ENCODE assay signal across 20 mouse cellular contexts in the genomic region with DNA sequence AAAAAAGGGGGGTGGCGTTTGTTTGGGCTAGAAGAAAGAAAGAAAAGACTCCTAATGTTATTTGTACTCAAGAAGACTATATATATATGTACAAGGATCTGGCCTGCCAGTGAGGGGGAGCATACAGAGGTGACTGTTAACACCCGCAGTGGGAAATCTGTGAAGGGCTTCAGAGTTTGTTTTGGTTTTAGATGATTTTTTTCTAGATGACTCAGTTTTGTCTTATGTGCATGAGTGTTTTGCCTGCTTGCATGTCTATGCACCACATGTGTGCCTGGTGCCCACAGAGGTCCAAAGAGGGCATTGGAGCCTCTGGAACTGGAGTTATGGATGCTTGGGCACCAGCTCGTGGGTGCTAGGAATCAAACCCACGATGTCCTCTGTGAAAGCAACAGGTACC. TPM values are rescaled to one million over a fixed set of nuclear protein-coding genes. Genes with fewer than 3 reads are reported as not detected.
DNase-seq lines count a peak whose midpoint lies in the region; ATAC-seq and TF ChIP-seq lines count a peak whose summit lies in the region.
"Had no signal": no experiment of that assay in that cellular context is flagged by ENCODE, and none has a peak within 500 bp of the region (broad histone marks: within the 10 kb centered on the region; RNA-seq: fewer than 3 reads in every experiment).

No protein-coding gene starts in this region.

- no peak for ATAC-seq in intestine, embryonic 14.5 days (replicated peaks; ENCODE audit: low FRiP score, low TSS enrichment, low read depth)
- ATAC-seq in liver, embryonic 15.5 days (ENCODE audit: insufficient read depth), result no peak
- ATAC-seq: hindbrain, embryonic 16.5 days had no signal

- TF ChIP-seq CTCF in liver, adult 2 months (IDR thresholded peaks at IDR 0.05; ENCODE audit: low read depth, low read length), result no peak

- DNase-seq in heart, embryonic 10.5 days (ENCODE audit: low spot score), result no peak
- DNase-seq in heart, postnatal 4 days, result no peak
- DNase-seq in liver, adult 2 months (ENCODE audit: extremely low read depth, low read depth, low spot score), result no peak
- no peak for DNase-seq in liver
- no peak for DNase-seq in intestine, embryonic 14.5 days (ENCODE audit: low spot score)
- DNase-seq in right cerebral cortex, postnatal 36 days (ENCODE audit: low spot score in 2 of 2), result no peak
- DNase-seq in left cerebral cortex, postnatal 25 days (ENCODE audit: low spot score in 2 of 2), result no peak
- DNase-seq: adrenal gland, postnatal 25 days; cerebellum, adult 18-20 months; cerebellum, postnatal 36 days; gastrocnemius, postnatal 25 days; heart, postnatal 10 days; kidney, postnatal 10 days; midbrain, embryonic 14.5 days; retina, postnatal 1 day; thymus, postnatal 14 days had no signal

- no peaks in the 10 kb centered on the region for H3K27me3 ChIP-seq in heart, embryonic 10.5 days (ENCODE audit: insufficient read depth, poor library complexity, severe bottlenecking)
- no peaks in the 10 kb centered on the region for H3K27me3 ChIP-seq in liver, adult 2 months (ENCODE audit: control insufficient read depth, insufficient read depth, low read length)
- no peaks in the 10 kb centered on the region for H3K27me3 ChIP-seq in intestine, embryonic 14.5 days (replicated peaks; ENCODE audit: control insufficient read depth, insufficient read depth, low read length)
- peaks cover 55% of the 10 kb centered on the region for H3K27me3 ChIP-seq in liver, embryonic 15.5 days

- 77% methylated on average over 4 of the region's 4 CpGs for WGBS in heart, embryonic 10.5 days
- 60% methylated on average over 4 of the region's 4 CpGs for WGBS in liver, adult 2 months
- 76% methylated on average over 4 of the region's 4 CpGs for WGBS in intestine, embryonic 14.5 days
- 63% methylated on average over 4 of the region's 4 CpGs for WGBS in liver, embryonic 15.5 days (ENCODE audit: insufficient replicate concordance)

- intact Hi-C loops in left cerebral cortex, postnatal 25 days (cut with DNase I), result loop anchor here (10.0 kb wide), 1 partner anchor 428 kb away; a partner anchor contains a TSS

- peak overlapping the region; percentile 81 for H3K27ac ChIP-seq in heart, embryonic 10.5 days
- H3K27ac ChIP-seq in liver, adult 2 months (replicated peaks; ENCODE audit: insufficient read depth, low read depth, low read length), result peak overlapping the region; percentile 26; the same call in 1 of the 2 replicates
- peak overlapping the region; percentile 70; the same call in 1 of the 2 replicates for H3K27ac ChIP-seq in intestine, embryonic 14.5 days (ENCODE audit: low read depth)
- H3K27ac ChIP-seq in liver, embryonic 15.5 days (replicated peaks), result peak overlapping the region; percentile 75
- H3K27ac ChIP-seq: forebrain, embryonic 12.5 days had no signal

- H3K79me2 ChIP-seq in liver, adult 2 months (ENCODE audit: control insufficient read depth, insufficient read depth, low read length), result peaks cover 5% of the 10 kb centered on the region

- H3K36me3 ChIP-seq in heart, embryonic 10.5 days, result no peaks in the 10 kb centered on the region
- H3K36me3 ChIP-seq in liver, adult 2 months (ENCODE audit: control insufficient read depth, insufficient read depth, low read length), result no peaks in the 10 kb centered on the region
- no peaks in the 10 kb centered on the region for H3K36me3 ChIP-seq in intestine, embryonic 14.5 days (ENCODE audit: control insufficient read depth, insufficient read depth, low read length)
- no peaks in the 10 kb centered on the region for H3K36me3 ChIP-seq in liver, embryonic 15.5 days (replicated peaks)
- H3K36me3 ChIP-seq: forebrain, embryonic 12.5 days had no signal

- H3K9ac ChIP-seq in liver, adult 2 months (ENCODE audit: low read depth, low read length), result no peak overlapping the region
- no peak overlapping the region for H3K9ac ChIP-seq in intestine, embryonic 14.5 days (ENCODE audit: low read length)
- H3K9ac ChIP-seq in liver, embryonic 15.5 days, result no peak overlapping the region
- H3K9ac ChIP-seq: forebrain, embryonic 12.5 days had no signal

- TF ChIP-seq POLR2A in liver, adult 2 months (IDR thresholded peaks at IDR 0.05; ENCODE audit: extremely low read depth, insufficient read depth, low read length), result no peak

- no peak overlapping the region for H3K4me3 ChIP-seq in heart, embryonic 10.5 days
- H3K4me3 ChIP-seq in liver, adult 2 months (ENCODE audit: insufficient read depth, low read depth, low read length), result no peak overlapping the region
- no peak overlapping the region for H3K4me3 ChIP-seq in intestine, embryonic 14.5 days (ENCODE audit: low read depth, low read length)
- H3K4me3 ChIP-seq in liver, embryonic 15.5 days (replicated peaks), result no peak overlapping the region
- H3K4me3 ChIP-seq: forebrain, embryonic 12.5 days had no signal

- H3K4me1 ChIP-seq in heart, embryonic 10.5 days, result peaks cover 53% of the 10 kb centered on the region
- peaks cover 11% of the 10 kb centered on the region for H3K4me1 ChIP-seq in liver, adult 2 months (ENCODE audit: control insufficient read depth, insufficient read depth, low read length)
- H3K4me1 ChIP-seq in intestine, embryonic 14.5 days (replicated peaks; ENCODE audit: control insufficient read depth, insufficient read depth, low read length), result peaks cover 12% of the 10 kb centered on the region
- H3K4me1 ChIP-seq in liver, embryonic 15.5 days (replicated peaks), result peaks cover 14% of the 10 kb centered on the region; the same call in 1 of the 2 replicates

- no peaks in the 10 kb centered on the region for H3K9me3 ChIP-seq in heart, embryonic 10.5 days
- no peaks in the 10 kb centered on the region for H3K9me3 ChIP-seq in intestine, embryonic 14.5 days (ENCODE audit: control insufficient read depth, low read length)
- no peaks in the 10 kb centered on the region for H3K9me3 ChIP-seq in liver, embryonic 15.5 days (replicated peaks)
- H3K9me3 ChIP-seq: forebrain, embryonic 12.5 days had no signal

- H3K4me2 ChIP-seq in intestine, embryonic 14.5 days (ENCODE audit: low read length), result no peak overlapping the region
- no peak overlapping the region for H3K4me2 ChIP-seq in liver, embryonic 15.5 days
- H3K4me2 ChIP-seq: forebrain, embryonic 12.5 days had no signal

RNA-seq across cellular contexts. Expression of a gene that starts 2.9 kb away (rescaled TPM):
- polyA plus RNA-seq in heart, embryonic 10.5 days (2016; fragmentation: Nextera tagmentation; extraction: Ambion mirVana), result 36.4 and 42.5 TPM in 2 replicates
- total RNA-seq in heart, postnatal 4 days (2021), result 100 to 1,000 TPM; 102 to 108 TPM
- total RNA-seq in liver, adult 2 months (2014; rRNA removed), result 10.8 and 15.5 TPM in 2 replicates
- 14.0 and 14.1 TPM in 2 replicates for polyA plus RNA-seq in liver, adult 2 months (2012; rRNA removed)
- polyA plus RNA-seq in intestine, embryonic 14.5 days (2014; fragmentation: Nextera tagmentation; extraction: Ambion mirVana), result 48.2 and 51.3 TPM in 2 replicates
- 7.6 and 8.6 TPM in 2 replicates for polyA plus RNA-seq in liver, embryonic 15.5 days (2015; fragmentation: Nextera tagmentation; extraction: Ambion mirVana)
- 1 to 10 TPM; 5.2 to 5.5 TPM for total RNA-seq in left cerebral cortex, postnatal 25 days (2021)
- total RNA-seq: neutrophil, adult 5-6 weeks had no signal

RNA-seq across cellular contexts. Expression of a gene that starts 13.6 kb away (rescaled TPM):
- polyA plus RNA-seq in heart, embryonic 10.5 days (2016; fragmentation: Nextera tagmentation; extraction: Ambion mirVana), result 10.6 and 12.0 TPM in 2 replicates
- total RNA-seq in heart, postnatal 4 days (2021), result 1 to 10 TPM; 5.0 to 5.5 TPM
- total RNA-seq in liver, adult 2 months (2014; rRNA removed), result 4.0 and 4.7 TPM in 2 replicates
- 11.9 and 20.3 TPM in 2 replicates for polyA plus RNA-seq in liver, adult 2 months (2012; rRNA removed)
- 7.9 and 9.5 TPM in 2 replicates for polyA plus RNA-seq in intestine, embryonic 14.5 days (2014; fragmentation: Nextera tagmentation; extraction: Ambion mirVana)
- polyA plus RNA-seq in liver, embryonic 15.5 days (2015; fragmentation: Nextera tagmentation; extraction: Ambion mirVana), result 3.2 and 3.8 TPM in 2 replicates
- 10 to 100 TPM; 21.3 to 23.2 TPM for total RNA-seq in left cerebral cortex, postnatal 25 days (2021)

RNA-seq across cellular contexts. Expression of a gene that starts 32.8 kb away (rescaled TPM):
- polyA plus RNA-seq in heart, embryonic 10.5 days (2016; fragmentation: Nextera tagmentation; extraction: Ambion mirVana), result 55.6 and 62.2 TPM in 2 replicates
- total RNA-seq in heart, postnatal 4 days (2021), result 10 to 100 TPM; 32.5 to 36.0 TPM
- total RNA-seq in liver, adult 2 months (2014; rRNA removed), result 5.8 and 6.5 TPM in 2 replicates
- 14.7 and 25.0 TPM in 2 replicates for polyA plus RNA-seq in liver, adult 2 months (2012; rRNA removed)
- polyA plus RNA-seq in intestine, embryonic 14.5 days (2014; fragmentation: Nextera tagmentation; extraction: Ambion mirVana), result 73.3 and 77.7 TPM in 2 replicates
- 8.2 and 11.2 TPM in 2 replicates for polyA plus RNA-seq in liver, embryonic 15.5 days (2015; fragmentation: Nextera tagmentation; extraction: Ambion mirVana)
- total RNA-seq in left cerebral cortex, postnatal 25 days (2021), result 1 to 10 TPM; 4.3 to 5.9 TPM

RNA-seq across cellular contexts. Expression of a gene that starts 39.5 kb away (rescaled TPM):
- 124 and 147 TPM in 2 replicates for polyA plus RNA-seq in heart, embryonic 10.5 days (2016; fragmentation: Nextera tagmentation; extraction: Ambion mirVana)
- total RNA-seq in heart, postnatal 4 days (2021), result 100 to 1,000 TPM; 108 to 119 TPM
- total RNA-seq in liver, adult 2 months (2014; rRNA removed), result 20.7 and 25.2 TPM in 2 replicates
- polyA plus RNA-seq in liver, adult 2 months (2012; rRNA removed), result 36.2 and 61.5 TPM in 2 replicates
- polyA plus RNA-seq in intestine, embryonic 14.5 days (2014; fragmentation: Nextera tagmentation; extraction: Ambion mirVana), result 118 and 122 TPM in 2 replicates
- 68.0 and 76.9 TPM in 2 replicates for polyA plus RNA-seq in liver, embryonic 15.5 days (2015; fragmentation: Nextera tagmentation; extraction: Ambion mirVana)
- total RNA-seq in left cerebral cortex, postnatal 25 days (2021), result 100 to 1,000 TPM; 176 to 178 TPM

RNA-seq across cellular contexts. Expression of a gene that starts 52.6 kb away (rescaled TPM):
- 11.1 and 12.3 TPM in 2 replicates for polyA plus RNA-seq in heart, embryonic 10.5 days (2016; fragmentation: Nextera tagmentation; extraction: Ambion mirVana)
- total RNA-seq in heart, postnatal 4 days (2021), result 1 to 10 TPM; 7.5 to 8.0 TPM
- 1.1 and 1.4 TPM in 2 replicates for total RNA-seq in liver, adult 2 months (2014; rRNA removed)
- 6.3 and 7.9 TPM in 2 replicates for polyA plus RNA-seq in liver, adult 2 months (2012; rRNA removed)
- polyA plus RNA-seq in intestine, embryonic 14.5 days (2014; fragmentation: Nextera tagmentation; extraction: Ambion mirVana), result 8.9 and 10.6 TPM in 2 replicates
- polyA plus RNA-seq in liver, embryonic 15.5 days (2015; fragmentation: Nextera tagmentation; extraction: Ambion mirVana), result 7.4 and 9.6 TPM in 2 replicates
- total RNA-seq in left cerebral cortex, postnatal 25 days (2021), result 10 to 100 TPM in 1 of 2 experiments, 1 to 10 TPM in 1; 9.8 to 13.3 TPM

Comparison
In these comparisons a context has a peak if more than half of its experiments do, and no peak if none do; other contexts are left out.
1. H3K27ac ChIP-seq: peak in every context shown above with its lines; median percentile 81 in heart, embryonic 10.5 days; 75 in liver, embryonic 15.5 days; 70 in intestine, embryonic 14.5 days; 26 in liver, adult 2 months.